Mouse (Mus musculus) spleen, postnatal 0 days (tissue): ENCODE results near the gene Npepl1. TPM values are rescaled to one million over a fixed set of nuclear protein-coding genes. Genes with fewer than 3 reads are reported as not detected.

Experiments
- polyA plus RNA-seq: library from polyadenylated mRNA; unstranded; fragments of >200 nt; fragmentation: Nextera tagmentation; extraction: Ambion mirVana; gene quantifications from 2 replicates; pipeline ENCODE4 v1.2.1, GENCODE M21; 2015

Gene Npepl1
- polyA plus RNA-seq = 28.0 and 35.1 TPM in 2 replicates

DNA sequence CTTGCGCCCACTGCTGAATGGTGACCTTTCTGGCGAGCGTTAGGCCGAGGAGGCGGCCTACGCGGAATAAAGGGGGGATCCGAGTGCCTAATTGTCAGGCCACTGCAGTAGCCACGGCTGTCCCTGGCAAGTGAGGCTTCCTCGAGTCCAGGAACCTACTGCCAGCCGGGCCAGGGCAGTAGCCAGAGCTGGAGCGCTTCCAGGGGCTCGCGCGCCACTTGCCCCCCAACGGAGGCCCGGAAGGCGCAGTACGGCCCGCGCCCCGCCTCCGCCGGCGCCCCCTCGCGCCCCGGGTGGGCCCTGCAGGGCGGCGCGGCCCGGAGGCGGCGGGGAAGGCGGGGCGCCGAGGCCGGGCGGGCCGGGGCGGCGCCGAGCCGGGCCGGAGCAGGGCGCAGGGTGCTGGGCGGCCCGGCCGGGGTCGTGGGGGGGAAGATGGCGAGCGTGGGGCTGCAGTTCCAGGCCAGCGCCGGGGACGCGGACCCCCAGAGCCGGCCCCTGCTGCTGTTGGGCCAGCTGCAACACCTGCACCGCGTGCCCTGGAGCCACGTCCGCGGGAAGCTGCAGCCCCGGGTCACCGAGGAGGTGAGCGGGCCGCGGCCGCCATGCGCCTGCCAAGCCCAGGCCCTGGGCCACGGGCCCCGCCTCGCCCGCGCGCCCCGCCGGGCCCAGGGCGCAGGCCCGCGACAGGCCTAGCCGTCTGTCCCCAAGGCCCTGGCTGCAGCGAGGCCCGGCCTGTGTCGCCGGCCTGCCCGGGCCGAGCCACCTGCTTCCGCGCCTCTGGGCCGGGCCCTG is at the start of gene Npepl1:
TSS of gene Npepl1 (plus strand) at position 359 of the 792 bp plus-strand sequence.

DNA sequence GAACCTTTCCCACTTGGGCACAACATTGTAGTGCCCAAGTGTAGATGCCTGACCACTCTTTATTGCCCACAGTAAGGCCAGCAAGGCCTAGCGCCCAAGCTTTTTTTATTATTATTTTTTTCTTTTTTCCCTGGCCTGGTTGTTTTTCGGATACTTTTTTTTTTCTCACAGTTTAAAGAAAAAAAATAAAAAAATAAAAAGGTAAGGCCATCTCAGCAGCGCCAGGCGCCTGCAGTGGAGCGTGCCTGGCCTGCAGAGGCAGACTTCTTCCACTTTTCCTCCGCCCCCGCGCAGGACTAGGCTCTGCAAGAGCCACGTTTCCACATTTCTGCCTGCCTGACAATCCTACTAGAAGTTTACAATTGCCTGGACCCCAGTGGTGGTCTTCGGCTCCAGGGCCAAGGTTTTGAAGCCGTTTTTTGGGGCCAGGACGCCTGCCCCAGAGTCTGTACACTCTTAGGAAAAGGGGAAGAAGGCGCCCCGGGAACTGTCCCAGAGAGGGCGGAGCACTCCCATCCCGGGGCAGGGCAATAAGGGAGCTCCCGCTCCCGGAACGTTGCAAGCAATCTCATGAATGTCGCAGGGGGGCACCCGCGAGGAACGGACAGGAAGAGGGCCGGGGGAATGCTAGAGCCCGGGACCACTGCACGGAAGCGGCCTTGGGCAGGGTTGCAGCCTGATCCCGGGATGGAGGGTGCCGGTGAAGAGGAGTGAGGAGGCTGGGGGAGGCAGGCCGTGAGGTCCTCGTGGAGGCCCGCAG is 34.3 kb upstream of the Npepl1 start, which contains the start of gene Stx16:
TSS of gene Stx16 (plus strand) at position 636 of the 760 bp plus-strand sequence.

Other genes with a start within 250 kb of the Npepl1 start
- 6.0 and 6.6 TPM in 2 replicates for gene Stx16, start 34.0 kb upstream of the Npepl1 start, polyA plus RNA-seq
- 802 and 989 TPM in 2 replicates for gene Gnas, start 174.0 kb downstream of the Npepl1 start, polyA plus RNA-seq
- gene Gm20721, start 236.4 kb downstream of the Npepl1 start, polyA plus RNA-seq = 6.1 and 9.9 TPM in 2 replicates